Mouse (Mus musculus) midbrain, postnatal 0 days (tissue): Measurements from ENCODE around the gene Lrmda. TPM values are rescaled to one million over a fixed set of nuclear protein-coding genes. Genes with fewer than 3 reads are reported as not detected.

Experiments
- ATAC-seq: fragments of 200-750 bp; cut with Nextera tagmentation; 2 replicates; pipeline ENCODE4 v1.8.0; 2017; ENCODE audit warnings: moderate number of reproducible peaks, mild to moderate bottlenecking, moderate TSS enrichment, moderate library complexity; ENCODE audit not compliant: low FRiP score
- DNase-seq: peaks from one replicate; pipeline ENCODE4 v3.0.0-alpha.2; 2015; ENCODE audit warnings: low spot score
- H3K27ac ChIP-seq: fragments of 300-500 bp; sonication (generic); 2 replicates; pipeline ENCODE4 v1.5.1; 2014; ENCODE audit warnings: low read depth, mild to moderate bottlenecking, low read length, mixed read lengths
- H3K27me3 ChIP-seq: fragments of 300-500 bp; sonication (generic); 2 replicates; pipeline ENCODE4 v1.6.1; 2014; ENCODE audit warnings: low read length, control low read depth, mixed read lengths; ENCODE audit not compliant: insufficient read depth
- H3K36me3 ChIP-seq: fragments of 300-500 bp; sonication (generic); 2 replicates; pipeline ENCODE4 v1.6.1; 2014; ENCODE audit warnings: low read length, control low read depth, mixed read lengths; ENCODE audit not compliant: insufficient read depth
- H3K4me1 ChIP-seq: fragments of 300-500 bp; sonication (generic); 2 replicates; pipeline ENCODE4 v1.6.1; 2014; ENCODE audit warnings: mild to moderate bottlenecking, control low read depth, antibody characterized with exemption, low read length, mixed read lengths; ENCODE audit not compliant: insufficient read depth
- H3K4me2 ChIP-seq: fragments of 300-500 bp; sonication (generic); 2 replicates; pipeline ENCODE4 v1.6.1; 2014; ENCODE audit warnings: low read depth, mild to moderate bottlenecking, low read length, mixed read lengths; ENCODE audit not compliant: poor library complexity, severe bottlenecking
- H3K4me3 ChIP-seq: fragments of 300-500 bp; sonication (generic); 2 replicates; pipeline ENCODE4 v1.5.1; 2014; ENCODE audit warnings: low read depth, mild to moderate bottlenecking, low read length, moderate library complexity
- H3K9ac ChIP-seq: fragments of 300-500 bp; sonication (generic); replicated peaks from 2 replicates; pipeline ENCODE4 v1.6.1; 2014; ENCODE audit warnings: mild to moderate bottlenecking, low read length, moderate library complexity, mixed read lengths; ENCODE audit not compliant: poor library complexity, severe bottlenecking
- H3K9me3 ChIP-seq: fragments of 300-500 bp; sonication (generic); 2 replicates; pipeline ENCODE4 v1.6.1; 2016; ENCODE audit warnings: low read length, control low read depth
- CTCF ChIP-seq: IDR thresholded peaks from 2 replicates; pipeline ENCODE4 v1.5.1; 2016; ENCODE audit warnings: antibody characterized with exemption, mild to moderate bottlenecking
- WGBS: fragments of 180-500 bp; shearing (Covaris S2); extraction: QIAGEN DNeasy Blood & Tissue Kit; methylation state at CpG from one replicate; pipeline ENCODE4 v1.1.7; 2014; 5-methylcytosine and 5-hydroxymethylcytosine counted together
- polyA plus RNA-seq: library from polyadenylated mRNA; unstranded; fragments of >200 nt; fragmentation: Nextera tagmentation; extraction: Ambion mirVana; gene quantifications from 2 replicates; pipeline ENCODE4 v1.2.1, GENCODE M21; 2015
- total RNA-seq: library from RNA; depleted of rRNA; stranded (reverse); fragments of >200 nt; gene quantifications from 2 replicates; pipeline ENCODE4 v1.2.3, GENCODE M21; 2014

Lrmda gene
- total and polyA plus RNA-seq, 2 experiments from 2014 or later = 0.35 TPM; not detected in 1

GRCm38 (mm10) chr14:22923251-22923650 is 903.7 kb downstream of the Lrmda start:
- DNase-seq (no peak), ATAC-seq (no peak)
- Histone ChIP-seq H3K36me3 (no peaks in the 10 kb centered on the region), H3K4me1 (no peaks in the 10 kb centered on the region), H3K4me3 (no peak overlapping the region), H3K4me2 (no peak overlapping the region), H3K27me3 (no peaks in the 10 kb centered on the region), H3K9me3 (no peaks in the 10 kb centered on the region), H3K9ac (no peak overlapping the region), H3K27ac (no peak overlapping the region)
- 67% methylated on average over 1 of the region's 2 CpGs for WGBS
- TF ChIP-seq CTCF = no peak

GRCm38 (mm10) chr14:22928263-22928662 is 908.8 kb downstream of the Lrmda start:
- ATAC-seq (no peak), DNase-seq (no peak)
- no peak overlapping the region for H3K4me2 ChIP-seq
- no peak overlapping the region for H3K27ac ChIP-seq
- H3K36me3 ChIP-seq = no peaks in the 10 kb centered on the region
- TF ChIP-seq CTCF = no peak
- H3K9ac ChIP-seq = no peak overlapping the region
- H3K4me3 ChIP-seq = no peak overlapping the region
- WGBS = 76% methylated on average over 2 of the region's 2 CpGs
- no peaks in the 10 kb centered on the region for H3K4me1 ChIP-seq
- no peaks in the 10 kb centered on the region for H3K27me3 ChIP-seq
- no peaks in the 10 kb centered on the region for H3K9me3 ChIP-seq

GRCm38 (mm10) chr14:22928683-22929082 is 909.2 kb downstream of the Lrmda start:
- TF ChIP-seq CTCF = no peak
- WGBS = 95% methylated on average over 1 of the region's 1 CpGs
- H3K36me3 ChIP-seq = no peaks in the 10 kb centered on the region
- H3K4me2 ChIP-seq = no peak overlapping the region
- H3K9ac ChIP-seq = no peak overlapping the region
- H3K4me1 ChIP-seq = no peaks in the 10 kb centered on the region
- H3K27ac ChIP-seq = no peak overlapping the region
- no peaks in the 10 kb centered on the region for H3K27me3 ChIP-seq
- no peaks in the 10 kb centered on the region for H3K9me3 ChIP-seq
- no peak overlapping the region for H3K4me3 ChIP-seq
- ATAC-seq (no peak), DNase-seq (no peak)

- Histone ChIP-seq H3K4me3 (no peak overlapping the region), H3K27ac (no peak overlapping the region), H3K27me3 (no peaks in the 10 kb centered on the region), H3K36me3 (no peaks in the 10 kb centered on the region), H3K4me2 (no peak overlapping the region), H3K9me3 (no peaks in the 10 kb centered on the region), H3K9ac (no peak overlapping the region), H3K4me1 (no peaks in the 10 kb centered on the region)
- no peak for ATAC-seq
- no peak for TF ChIP-seq CTCF
- WGBS = 92% methylated on average over 2 of the region's 2 CpGs
- no peak for DNase-seq
Measured at GRCm38 (mm10) chr14:22929585-22929984, 910.1 kb downstream of the Lrmda start.

- Histone ChIP-seq H3K27me3 (no peaks in the 10 kb centered on the region), H3K4me2 (no peak overlapping the region), H3K9ac (no peak overlapping the region), H3K9me3 (no peaks in the 10 kb centered on the region), H3K4me3 (no peak overlapping the region), H3K36me3 (no peaks in the 10 kb centered on the region), H3K4me1 (no peaks in the 10 kb centered on the region), H3K27ac (no peak overlapping the region)
- WGBS = 71% methylated on average over 9 of the region's 9 CpGs
- ATAC-seq = no peak
- DNase-seq = no peak
- no peak for TF ChIP-seq CTCF
Measured at GRCm38 (mm10) chr14:22930488-22931046, 911.1 kb downstream of the Lrmda start.

- no peaks in the 10 kb centered on the region for H3K4me1 ChIP-seq
- no peak overlapping the region for H3K9ac ChIP-seq
- no peak for DNase-seq
- H3K27me3 ChIP-seq = no peaks in the 10 kb centered on the region
- no peaks in the 10 kb centered on the region for H3K36me3 ChIP-seq
- 76% methylated on average over 4 of the region's 4 CpGs for WGBS
- no peaks in the 10 kb centered on the region for H3K9me3 ChIP-seq
- H3K27ac ChIP-seq = no peak overlapping the region
- no peak for ATAC-seq
- no peak overlapping the region for H3K4me3 ChIP-seq
- no peak for TF ChIP-seq CTCF
- H3K4me2 ChIP-seq = no peak overlapping the region
Measured at GRCm38 (mm10) chr14:22931114-22931822, 911.8 kb downstream of the Lrmda start.
